Mouse (Mus musculus) small intestine, adult 2 months (tissue): ENCODE data around the gene Pbsn.
"Not testable (repeated sequence)": the region's sequence is repeated elsewhere in the genome, so short reads cannot be mapped to it uniquely, and the experiment has no call there.

Experiments used
- CTCF ChIP-seq: fragments of 200-500 bp; IDR thresholded peaks from 2 replicates; pipeline ENCODE4 v1.5.1; 2012; ENCODE audit warnings: low read depth, mild to moderate bottlenecking, control low read depth, inconsistent platforms, low read length, moderate library complexity, mixed read lengths; ENCODE audit not compliant: insufficient replicate concordance, insufficient read length; ENCODE audit errors: extremely low read depth
- POLR2A ChIP-seq: fragments of 200-500 bp; IDR thresholded peaks from 2 replicates; pipeline ENCODE4 v1.6.1; 2012; ENCODE audit warnings: low read depth, mild to moderate bottlenecking, control low read depth, inconsistent platforms, low read length, moderate library complexity

DNA sequence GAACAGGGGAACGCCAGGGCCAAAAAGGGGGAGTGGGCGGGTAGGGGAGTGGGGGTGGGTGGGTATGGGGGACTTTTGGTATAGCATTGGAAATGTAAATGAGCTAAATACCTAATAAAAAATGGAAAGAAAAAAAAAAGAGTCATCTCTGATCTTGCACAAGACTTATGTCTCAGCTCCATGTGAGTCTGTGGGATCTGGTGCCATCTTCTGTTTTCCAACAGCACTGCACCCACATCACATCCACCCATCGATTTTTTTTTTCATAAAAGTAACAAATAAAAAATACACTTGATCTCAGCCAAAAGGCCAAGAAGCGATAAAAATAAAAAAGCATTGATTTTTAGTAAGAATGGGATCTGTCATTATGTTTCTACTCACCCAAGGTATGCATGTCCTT lies 26.6 kb upstream of the Pbsn start:
- TF ChIP-seq POLR2A, CTCF: not testable (repeated sequence)
